Mouse (Mus musculus) neural tube, embryonic 10.5 days (tissue): ENCODE data around the gene Srpx.

ENCODE experiments used
- DNase-seq: peaks from one replicate; pipeline ENCODE4 v3.0.0-alpha.2; 2017; ENCODE audit warnings: low spot score; ENCODE audit errors: extremely low spot score

The Srpx gene

DNA sequence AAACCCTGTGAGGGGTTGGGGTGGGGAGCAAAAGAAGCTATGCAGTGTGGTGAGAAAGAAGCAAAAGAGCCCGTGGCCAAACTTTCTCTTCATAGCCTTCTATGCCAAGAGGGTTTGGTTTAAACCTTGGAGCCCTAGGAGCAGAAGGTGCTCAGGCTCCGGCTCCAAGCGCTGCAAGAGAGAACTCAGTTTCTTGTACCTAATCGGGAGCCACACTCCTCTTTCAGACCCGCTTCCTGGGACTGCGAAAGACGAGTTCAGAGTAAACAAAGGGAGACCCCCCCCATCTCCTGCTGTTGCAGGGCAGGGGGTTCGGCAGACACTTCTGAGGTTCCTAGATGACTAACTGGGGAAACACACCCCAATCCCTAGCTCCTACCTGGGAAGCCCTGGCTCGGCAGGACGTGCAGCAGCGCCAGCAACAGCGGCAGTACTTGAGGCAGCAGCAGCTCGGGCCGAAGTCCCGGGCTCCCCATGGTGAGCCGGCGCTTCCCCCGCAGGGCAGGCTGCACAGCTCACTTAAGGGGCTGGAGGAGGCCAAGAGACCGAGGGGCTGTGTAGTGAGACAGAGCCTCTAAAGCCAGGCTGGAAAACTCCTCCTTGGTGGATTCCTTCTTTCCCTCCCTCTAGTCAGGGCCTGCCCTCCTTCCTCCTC, at the start of gene Srpx:
Gene Srpx, minus strand, starts transcription at position 645 of the 655 bp plus-strand sequence.
- DNase-seq = peak; percentile 27

DNA sequence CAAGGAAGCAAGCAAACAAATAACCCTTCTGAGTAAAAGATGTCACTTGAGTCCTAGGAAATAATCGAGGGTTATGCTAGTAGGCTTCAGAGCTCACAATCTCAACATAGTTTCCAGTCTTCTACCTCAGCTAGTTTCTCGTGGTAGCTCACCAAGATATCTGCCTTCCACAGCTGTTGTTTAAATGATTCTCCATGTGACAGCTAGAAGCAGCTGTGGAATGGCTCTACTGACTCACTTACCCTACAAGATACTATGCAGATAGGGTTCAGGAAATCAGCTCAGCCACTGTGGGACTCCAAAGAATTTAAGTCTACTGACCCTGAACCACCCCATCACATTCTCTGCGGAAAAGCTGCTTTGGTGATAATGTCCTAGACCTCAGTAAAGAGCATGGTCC, 34.9 kb upstream of the Srpx start:
- DNase-seq = no peak

DNA sequence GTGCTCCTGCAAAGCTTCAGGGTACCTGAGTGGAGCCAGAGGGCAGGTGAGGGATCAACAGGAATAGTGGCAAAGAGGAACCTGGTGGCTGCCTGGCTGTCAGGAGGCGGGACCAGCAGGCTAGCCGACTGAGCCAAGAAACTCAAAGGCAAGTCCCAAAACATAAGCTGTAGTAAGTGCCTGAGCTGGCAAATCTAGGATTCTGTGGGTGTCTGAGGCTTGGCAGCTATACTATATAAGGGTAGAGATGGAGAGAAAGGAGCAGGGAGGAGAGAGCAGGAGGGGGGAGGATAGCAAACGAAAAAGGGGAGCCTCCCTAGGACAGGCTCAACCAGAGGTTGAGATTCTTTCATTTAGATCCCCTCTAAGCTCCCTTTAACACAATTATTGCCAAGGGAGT, 1.7 kb downstream of the Srpx start:
- no peak for DNase-seq

DNA sequence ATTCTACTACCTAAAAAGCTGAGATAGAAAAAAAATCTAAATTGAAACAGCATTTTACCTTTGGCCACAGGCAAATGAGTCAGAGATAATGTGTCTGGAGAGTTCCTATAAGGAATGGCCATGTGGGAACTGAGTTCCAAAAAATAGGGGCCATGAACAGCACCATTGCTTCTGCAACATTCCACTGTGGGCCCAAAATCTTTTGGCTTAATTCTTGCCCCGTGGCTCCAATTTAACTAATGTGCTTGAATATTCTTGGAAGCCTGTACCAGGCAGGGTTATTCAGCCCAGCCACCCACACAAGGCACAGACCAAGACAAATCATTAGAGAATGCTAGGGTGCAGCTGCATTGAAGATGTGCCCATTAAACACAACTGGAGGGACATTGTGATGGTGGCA, 6.8 kb downstream of the Srpx start:
- no peak for DNase-seq

DNA sequence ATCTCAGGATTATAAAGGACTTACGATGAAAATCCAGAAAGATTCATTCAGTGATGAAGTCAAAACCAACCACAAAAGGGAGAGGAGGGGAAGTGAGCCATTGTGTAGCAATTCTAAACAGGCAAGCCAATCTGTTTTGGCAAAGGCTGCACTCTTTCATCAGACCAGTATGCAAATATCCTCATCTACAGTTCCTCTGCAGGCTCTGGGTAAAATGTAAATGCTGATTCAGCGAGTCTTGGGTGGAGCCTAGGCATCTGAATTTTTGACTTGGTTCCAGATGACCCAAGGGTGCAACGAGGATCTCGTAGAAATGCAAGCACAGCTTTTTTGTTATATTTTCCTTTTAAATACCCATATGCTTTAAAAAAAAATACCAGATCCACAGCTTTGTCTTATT, 9.0 kb downstream of the Srpx start:
- no peak for DNase-seq

DNA sequence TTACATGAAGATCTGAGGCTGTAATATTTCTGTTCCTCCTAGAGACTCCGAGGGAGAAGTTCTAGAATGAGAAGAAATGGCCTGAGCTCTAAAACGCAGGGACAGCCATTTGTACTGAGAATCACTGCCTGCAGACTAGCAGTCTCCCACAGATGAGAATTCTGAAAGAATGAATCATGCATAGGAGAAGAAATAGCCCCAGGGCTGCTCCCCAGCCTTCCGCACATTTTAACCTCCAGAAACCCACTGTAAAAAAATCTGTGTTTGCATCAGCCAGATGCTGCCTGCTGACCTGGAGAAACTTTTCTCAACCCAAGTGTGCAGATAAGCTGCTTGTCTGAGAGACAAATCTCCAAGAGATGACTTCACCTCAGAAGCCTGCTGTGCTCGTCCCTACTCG, 12.0 kb downstream of the Srpx start:
- no peak for DNase-seq

DNA sequence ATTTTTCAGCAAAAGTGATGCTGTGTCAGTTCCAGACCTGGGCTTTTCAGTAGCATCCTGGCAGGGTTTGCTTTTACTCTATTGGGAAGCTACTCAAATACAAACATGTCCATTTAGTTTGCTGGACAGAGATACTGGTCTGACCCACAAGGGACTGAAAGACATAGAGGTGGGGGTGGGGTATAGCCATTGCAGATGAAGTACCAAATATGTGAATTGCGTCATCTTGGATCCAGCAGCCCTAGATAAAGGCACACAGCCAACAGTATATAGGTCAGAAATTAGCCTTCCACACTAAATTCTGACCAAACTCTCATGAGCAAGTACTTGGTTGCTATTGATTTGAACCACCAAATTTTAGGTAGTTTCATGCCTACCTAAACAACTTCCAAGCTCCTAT, 14.8 kb downstream of the Srpx start:
- no peak for DNase-seq

DNA sequence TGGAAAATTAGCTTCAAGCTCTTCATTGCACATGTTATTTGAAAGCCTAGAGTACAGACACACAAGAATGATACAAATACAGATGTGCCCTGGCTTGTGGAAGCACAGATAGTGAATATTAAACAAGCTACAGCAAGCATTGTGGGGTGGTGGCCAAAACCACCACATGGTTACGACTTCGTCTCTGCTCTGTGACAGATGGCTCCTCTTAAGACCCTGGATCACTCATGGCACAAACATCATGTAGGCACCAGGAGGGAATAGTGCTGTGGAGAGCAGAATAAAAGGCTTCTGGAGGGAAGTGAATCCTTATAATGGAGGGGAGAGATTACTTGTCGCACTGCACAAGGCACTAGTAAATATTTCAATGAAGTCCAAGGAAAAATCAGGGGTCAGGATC, 21.7 kb downstream of the Srpx start:
- DNase-seq = no peak

DNA sequence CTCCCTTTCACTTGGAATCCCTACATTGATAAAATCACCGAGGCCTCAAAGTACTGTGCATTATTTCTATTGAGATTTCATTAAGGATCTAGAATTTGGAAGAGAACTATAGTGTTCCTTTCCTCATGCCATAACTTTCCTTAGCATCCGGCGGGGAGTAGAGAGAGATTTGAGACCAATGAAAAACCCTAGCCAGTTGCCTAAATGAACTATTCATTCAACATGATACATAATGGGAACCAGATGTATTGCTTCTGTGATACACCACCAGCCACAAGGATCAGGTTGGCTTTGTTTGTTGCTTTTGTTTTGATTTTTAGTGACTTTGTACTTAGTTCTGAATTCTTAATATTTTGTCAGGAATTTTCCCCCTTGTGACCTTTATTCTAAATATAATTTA, 37.1 kb downstream of the Srpx start:
- no peak for DNase-seq

DNA sequence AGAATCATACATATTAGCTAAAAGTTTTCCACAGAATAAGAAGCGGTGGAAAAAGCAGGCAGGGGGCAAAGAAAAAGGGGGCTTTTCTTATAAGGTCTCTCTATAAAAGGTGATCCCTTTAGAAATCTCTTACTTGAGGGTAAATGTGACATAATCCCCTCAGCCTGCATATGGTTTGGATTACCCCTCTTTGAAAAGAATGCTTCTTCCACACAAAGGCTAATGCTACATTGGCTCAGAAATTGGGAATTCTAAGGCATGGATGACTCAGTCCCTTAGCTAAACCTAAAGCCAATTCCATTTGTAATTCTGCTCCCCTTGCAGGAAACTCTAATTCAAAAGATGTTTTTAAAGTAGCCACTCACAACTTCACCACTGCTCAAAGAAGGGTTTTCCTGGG, 37.5 kb downstream of the Srpx start:
- DNase-seq = no peak

DNA sequence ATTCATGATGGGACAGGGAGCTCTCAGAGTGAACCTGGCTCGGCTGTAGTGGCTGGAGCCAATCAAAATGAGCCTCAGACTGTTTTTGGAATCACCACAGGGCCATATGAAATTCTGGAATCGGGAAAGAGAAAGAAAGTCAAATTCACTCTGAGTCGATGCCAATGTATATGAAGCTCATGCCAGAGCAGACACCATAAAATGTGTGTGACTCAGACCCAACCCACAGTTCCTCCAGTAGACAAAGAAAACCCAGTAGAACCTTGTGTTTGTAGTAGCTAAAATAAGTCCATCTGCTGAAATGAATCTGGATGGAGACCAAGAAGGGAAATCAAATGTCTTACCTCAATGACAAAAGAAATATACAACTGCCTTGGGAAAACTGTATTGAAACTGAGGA, 43.5 kb downstream of the Srpx start:
- no peak for DNase-seq

DNA sequence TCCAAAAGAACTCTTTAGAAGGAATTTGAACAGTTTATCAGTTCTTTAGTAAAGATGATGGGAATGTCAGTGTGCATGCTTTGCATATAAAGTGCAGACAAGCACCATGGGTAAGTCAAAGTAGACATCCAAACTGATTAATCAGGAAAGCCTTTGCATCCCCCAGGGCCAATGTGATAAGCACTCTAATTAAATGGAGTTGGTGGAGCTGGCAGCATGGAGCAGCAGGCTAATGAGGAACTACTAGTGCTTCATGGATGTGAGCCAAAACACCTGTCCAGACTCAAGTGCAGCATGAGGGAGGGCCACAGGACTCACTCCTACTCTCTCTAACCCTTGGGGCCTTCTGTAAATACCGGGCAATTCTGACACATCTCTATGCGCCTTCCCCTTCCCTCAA, 46.0 kb downstream of the Srpx start:
- DNase-seq = no peak

DNA sequence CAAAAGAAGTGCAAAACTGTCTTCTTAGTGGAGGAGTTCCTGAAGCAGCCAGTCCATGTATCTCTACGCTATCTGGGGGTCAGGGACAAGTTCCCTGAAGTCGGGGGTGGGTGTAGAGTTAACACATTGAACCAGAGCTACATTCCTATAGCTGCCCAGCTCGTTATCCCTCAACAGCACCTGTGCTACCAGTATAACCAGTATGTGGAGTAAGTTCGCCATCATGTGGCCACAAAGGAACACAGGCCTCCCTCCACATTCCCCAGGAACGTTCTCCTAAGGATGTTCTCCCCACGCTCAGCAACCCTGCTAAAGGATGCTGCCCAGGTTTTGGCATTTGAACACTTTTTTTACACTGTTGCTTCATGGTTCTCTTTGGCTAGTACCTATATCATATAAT, 46.8 kb downstream of the Srpx start:
- peak; percentile 15 for DNase-seq

DNA sequence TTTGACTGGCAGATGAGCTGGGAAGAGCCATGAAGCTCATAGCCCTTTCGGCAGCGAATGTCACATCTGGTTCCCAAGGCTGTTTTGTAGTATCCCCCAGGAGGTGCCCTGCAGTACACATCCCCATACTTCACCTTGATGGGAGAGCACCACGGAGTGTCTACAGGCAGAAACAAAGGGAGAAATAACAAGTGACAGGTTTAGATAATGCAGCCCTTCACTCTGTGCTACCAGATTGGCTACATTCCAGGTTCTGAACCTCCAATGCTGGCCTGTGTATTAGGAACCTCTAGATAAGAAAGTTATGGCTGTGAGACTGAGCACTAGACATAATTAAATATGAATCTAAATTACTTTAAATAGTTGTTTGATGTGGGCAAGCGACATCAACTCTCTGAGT, 48.1 kb downstream of the Srpx start:
- DNase-seq = no peak

DNA sequence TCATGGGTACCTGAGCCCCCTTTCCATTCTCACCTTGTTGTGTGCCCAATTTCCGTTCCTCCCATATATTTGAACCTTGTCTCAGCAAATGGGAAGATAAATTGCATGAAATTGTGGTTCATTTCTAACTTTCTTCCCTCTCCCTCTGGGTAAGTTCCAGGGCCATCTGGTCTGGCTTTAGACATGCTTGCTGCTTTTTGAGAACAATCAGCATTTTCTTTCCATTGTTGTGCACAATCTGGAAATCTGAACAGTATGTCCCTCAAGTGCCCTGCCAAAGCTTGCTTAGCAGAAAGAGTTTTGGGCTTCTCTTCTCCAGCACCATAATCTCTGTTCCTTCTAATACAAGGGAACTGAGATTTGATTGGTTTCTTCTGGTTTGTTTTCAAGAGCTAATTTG, 53.7 kb downstream of the Srpx start:
- DNase-seq = no peak

DNA sequence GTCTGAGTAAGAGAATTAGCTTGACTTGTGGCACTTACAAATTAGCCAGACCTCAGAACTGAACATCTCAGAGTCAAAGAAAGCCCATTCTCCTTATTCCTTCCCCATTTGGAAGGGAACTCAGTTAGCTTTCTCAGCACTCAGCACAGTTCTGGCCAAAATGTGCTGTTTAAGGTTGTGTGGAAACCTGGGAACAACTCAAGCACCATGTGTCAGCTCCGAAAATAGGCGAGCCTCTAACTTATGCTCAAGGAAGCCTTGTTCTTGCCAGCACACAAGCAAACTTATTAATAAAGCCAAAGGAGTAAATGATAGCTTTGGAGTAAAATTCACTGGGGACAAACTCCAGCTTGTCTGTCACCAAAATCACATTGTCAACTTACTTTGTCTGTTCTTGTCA, 54.1 kb downstream of the Srpx start:
- no peak for DNase-seq

DNA sequence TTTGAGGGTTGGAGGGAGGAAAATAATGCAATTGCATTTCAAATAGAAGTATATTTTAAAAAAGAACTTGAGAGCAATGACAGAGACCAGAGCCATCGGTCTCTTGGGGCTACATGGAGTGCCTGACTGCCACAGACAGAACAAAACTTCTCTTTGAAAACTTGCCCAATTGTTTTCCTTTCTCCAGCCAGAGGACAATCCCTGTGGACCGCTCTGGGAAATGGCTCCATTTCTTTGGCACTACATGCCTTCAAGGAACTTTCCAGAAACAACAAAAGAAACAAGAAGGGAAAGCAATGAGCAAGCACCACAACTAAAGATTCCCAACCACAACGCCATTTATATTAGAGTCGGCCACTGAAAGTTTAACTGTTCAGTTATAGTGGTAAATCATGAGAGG, 55.3 kb downstream of the Srpx start:
- DNase-seq = no peak

DNA sequence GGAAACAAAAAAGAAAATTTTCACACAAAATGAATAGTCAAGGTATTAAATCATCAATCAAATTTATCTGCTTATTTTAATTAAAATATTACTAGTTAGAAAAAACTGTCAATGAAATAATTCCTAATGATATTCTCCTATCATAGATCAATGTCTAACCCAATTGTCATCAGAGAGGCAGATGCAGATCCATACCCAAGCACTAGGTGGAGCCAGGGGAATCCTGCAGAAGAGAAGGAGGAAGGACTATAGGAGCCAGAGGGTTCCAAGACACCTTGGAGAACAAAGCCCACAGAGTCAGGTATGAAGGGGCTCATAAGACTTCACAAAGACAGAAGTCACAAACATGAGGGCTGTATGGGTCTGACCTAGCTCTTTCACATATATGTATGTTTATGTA, 82.8 kb downstream of the Srpx start:
- DNase-seq = no peak

DNA sequence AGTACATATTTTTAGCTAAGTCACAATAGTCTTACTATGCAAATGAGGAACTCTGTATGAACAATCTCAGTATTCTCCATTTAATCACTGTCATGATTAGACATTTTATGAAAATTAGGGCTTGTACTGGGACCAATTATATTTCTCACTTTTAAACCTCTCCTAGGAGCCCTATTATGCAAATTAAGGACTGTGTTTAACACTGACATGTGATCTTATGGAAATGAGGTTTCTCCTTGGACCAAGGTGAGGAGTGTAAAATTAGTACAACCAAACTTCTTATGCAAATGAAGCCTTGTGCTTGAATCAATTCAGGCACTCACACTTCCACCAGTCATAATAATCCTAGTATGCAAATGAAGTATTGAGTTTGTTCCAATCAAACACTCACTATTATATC, 107.3 kb downstream of the Srpx start:
- DNase-seq = no peak

DNA sequence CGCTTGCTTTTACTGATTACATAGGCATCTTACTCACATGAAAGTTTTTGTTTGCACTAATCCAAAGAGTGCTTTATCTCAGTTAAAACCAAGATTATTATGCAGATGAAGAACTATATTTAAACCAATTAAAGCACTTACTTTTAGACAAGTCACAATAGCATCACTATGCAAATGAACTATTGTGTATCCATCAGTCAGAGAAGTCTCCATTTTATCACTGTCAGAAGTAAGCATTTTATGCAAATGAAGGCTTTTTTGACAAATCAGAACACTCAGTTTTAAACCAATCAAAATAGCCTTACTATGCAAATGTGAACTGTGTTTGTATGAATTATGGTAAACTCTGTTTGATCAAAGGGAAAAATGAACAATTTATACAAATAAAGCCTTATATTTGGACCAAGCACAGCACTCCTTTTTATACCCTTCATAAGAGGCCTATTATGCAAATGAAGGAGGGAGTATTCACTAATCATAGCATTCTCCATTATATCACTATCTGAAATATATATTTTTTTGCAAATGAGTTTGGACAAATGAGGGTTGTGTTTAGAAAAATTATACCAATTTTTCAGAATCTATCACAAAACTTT, 109.7 kb downstream of the Srpx start:
- DNase-seq = no peak

DNA sequence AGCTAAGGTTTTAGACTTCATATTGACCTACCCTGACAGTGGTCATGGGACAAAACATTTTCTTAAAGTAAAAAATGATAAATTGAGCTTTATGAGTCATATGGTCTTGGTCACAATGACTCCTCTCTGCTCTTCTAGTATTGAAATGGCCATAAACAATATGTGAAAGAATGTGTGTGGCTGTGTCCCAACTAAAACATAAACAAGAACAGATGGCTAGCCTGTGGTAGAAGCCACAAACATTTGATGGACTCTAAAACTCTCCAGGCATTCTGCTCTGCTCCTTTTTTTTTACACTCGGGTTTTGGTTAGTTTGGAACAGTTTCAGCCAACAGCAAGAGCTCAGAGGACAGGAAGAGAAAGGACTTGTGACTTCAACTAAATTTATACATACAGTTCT, 111.6 kb downstream of the Srpx start:
- no peak for DNase-seq

DNA sequence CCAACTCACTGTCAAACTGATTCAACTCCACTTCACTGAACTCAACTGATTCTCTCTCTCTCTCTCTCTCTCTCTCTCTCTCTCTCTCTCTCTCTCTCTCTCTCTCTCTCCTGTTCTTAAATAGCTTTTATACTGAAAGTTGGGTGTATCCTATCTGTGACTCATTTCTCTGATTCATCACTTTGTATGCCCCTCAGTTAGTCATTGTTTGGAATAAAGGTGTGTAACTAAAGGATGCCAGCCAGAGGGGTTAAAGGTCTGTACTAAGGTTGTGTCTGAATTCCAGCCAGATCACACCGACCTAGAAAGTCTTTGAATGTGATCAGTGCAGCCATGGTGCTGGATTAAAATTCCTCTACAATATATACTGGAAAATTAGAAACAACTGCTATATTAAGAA, 116.8 kb downstream of the Srpx start:
- DNase-seq = no peak
